Mouse (Mus musculus) right cerebral cortex, postnatal 14 days (tissue): ENCODE results near the gene Abcc4.
"Not testable (repeated sequence)": the region's sequence is repeated elsewhere in the genome, so short reads cannot be mapped to it uniquely, and the experiment has no call there.

Experiments
- DNase-seq: peaks from one replicate; pipeline ENCODE4 v3.0.0; 2022

Abcc4 gene

GRCm38 (mm10) chr14:118572688-118573245 is 133.3 kb downstream of the Abcc4 start:
- no peak for DNase-seq

DNA sequence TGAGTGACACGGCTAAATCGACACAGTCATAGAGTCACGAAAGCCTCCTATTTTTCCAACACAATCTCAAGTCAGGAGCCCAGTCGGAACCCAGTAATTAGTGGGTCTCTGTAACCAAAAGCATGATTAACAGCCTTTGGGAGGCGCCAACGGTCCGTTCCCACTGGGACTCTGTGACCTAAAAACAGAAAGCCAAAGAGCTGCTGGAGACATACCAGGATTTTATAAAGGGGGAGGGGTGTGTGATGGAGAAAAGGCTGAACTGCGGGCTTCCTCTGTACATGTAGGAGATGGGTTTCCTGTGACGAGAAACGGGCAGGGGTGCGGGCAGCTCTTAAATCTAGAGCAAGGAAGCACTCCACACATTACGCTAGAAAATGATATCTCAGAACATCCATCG is 136.4 kb downstream of the Abcc4 start:
- no peak for DNase-seq

DNA sequence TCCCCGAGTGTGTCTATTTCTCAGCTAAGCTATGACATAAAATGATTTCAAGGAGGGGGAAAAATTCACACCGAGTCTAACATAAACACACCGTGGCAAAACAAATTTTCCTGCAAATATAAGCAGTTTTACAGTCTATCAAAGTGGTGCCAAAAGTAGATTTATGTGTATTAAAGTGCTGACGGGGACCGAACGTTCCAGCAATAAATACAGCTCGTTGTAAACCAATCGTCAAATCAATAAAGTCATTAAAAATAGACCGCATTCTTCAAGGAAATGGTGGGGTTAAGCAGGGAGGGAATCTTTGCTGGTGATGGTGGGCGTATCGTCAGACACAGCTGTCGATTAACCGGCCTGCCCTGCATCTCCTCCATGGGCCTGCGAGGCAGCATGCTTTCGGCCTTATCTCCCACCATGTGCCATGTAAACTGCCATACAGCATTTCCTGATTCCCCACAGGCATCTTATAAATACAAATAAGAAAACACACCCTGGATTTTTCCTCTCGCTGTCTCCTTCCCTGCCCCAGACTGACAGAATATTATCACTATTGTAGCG is 137.8 kb downstream of the Abcc4 start:
- DNase-seq: no peak

GRCm38 (mm10) chr14:118566809-118567208 is 139.2 kb downstream of the Abcc4 start:
- DNase-seq: no peak

GRCm38 (mm10) chr14:118566214-118566688 is 139.8 kb downstream of the Abcc4 start:
- peak; percentile 46 for DNase-seq

GRCm38 (mm10) chr14:118565696-118566095 is 140.3 kb downstream of the Abcc4 start:
- no peak for DNase-seq

- DNase-seq: no peak
These were observed 142.4 kb downstream of the Abcc4 start for GRCm38 (mm10) chr14:118563570-118563969.

DNA sequence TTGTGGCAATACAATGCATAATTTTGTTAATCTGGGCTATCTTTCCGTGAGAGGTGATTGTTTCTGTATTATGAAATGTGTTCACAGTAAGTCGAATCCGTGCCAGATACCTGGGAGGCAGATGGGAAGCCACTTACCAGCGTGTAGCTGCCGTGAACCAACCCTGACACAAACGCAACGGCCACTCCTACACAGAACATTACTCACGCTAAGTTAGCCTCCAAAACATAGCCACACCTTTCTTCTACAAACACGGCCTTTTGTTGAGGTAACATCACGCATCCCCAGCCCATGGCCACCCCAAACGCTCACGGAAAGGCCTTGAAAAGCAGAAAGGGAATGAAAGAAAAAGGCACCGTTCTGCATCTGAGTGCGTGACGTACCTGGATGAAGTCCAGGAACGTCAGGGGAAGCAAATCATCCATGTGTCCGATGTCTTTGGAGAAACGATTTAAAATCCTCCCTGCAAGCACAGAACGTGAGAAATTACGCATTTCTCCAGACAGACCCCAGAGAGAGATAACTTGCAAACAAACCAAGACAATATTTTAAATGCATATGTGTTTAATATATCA is 153.0 kb downstream of the Abcc4 start:
- no peak for DNase-seq

- no peak for DNase-seq
These were observed 153.6 kb downstream of the Abcc4 start for GRCm38 (mm10) chr14:118552390-118552789.

- peak; percentile 12 for DNase-seq
These were observed 154.2 kb downstream of the Abcc4 start for GRCm38 (mm10) chr14:118551725-118552285.

DNA sequence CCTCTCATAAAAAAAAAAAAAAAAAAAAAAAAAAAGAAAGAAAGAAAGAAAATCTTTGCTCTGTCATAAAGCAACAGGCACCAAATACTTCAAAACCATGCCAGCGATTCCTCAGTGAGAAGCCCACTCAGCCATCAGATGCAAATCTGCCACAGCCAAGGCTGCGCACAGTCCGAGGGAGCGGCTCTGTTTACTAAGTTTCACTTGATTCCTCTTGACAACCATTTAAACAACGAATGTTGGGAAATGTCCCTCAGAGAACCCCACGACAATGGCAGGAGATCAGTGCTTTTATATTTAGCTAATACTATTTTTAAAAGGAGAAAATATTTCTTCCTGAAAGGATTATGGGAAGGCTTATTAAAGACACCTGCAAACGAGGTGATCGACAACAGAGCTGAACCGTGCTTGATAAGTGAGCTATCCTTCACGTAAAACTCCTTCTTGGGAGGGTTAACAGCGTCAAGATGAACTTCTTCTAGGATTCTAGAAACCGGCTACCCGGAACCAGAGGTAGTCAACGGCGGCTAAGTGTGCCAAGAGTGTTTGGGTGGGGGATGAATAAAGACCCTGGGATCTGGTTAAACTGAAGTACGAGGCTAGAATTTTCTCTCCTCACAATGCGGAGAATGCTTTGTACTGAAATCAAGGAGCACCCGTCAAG is 154.8 kb downstream of the Abcc4 start:
- no peak for DNase-seq

DNA sequence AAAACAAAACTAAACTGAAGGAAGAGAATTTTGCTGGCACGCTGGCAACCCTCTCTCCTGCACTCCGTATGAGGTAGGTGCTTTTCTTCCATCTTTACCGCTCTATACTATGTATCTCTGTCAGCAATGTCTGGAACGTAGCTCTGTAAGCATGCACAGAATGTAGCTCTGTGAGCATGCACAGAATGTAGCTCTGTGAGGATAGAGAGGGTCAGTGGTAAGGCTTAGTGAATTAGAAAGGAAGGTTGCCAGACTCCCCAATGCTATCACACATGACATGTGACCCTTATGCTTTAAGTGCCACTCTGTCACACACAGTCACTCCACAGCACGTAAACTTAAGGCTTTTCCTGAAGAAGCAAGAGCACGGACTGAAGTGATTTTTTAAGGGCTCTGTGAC is 161.5 kb downstream of the Abcc4 start:
- no peak for DNase-seq

- DNase-seq: no peak
These were observed 163.1 kb downstream of the Abcc4 start for GRCm38 (mm10) chr14:118542947-118543346.

GRCm38 (mm10) chr14:118531539-118531938 is 174.5 kb downstream of the Abcc4 start:
- no peak for DNase-seq

- no peak for DNase-seq
These were observed 191.6 kb downstream of the Abcc4 start for GRCm38 (mm10) chr14:118514280-118515031.

- not testable (repeated sequence) for DNase-seq
These were observed 194.3 kb downstream of the Abcc4 start for GRCm38 (mm10) chr14:118511715-118512114.

DNA sequence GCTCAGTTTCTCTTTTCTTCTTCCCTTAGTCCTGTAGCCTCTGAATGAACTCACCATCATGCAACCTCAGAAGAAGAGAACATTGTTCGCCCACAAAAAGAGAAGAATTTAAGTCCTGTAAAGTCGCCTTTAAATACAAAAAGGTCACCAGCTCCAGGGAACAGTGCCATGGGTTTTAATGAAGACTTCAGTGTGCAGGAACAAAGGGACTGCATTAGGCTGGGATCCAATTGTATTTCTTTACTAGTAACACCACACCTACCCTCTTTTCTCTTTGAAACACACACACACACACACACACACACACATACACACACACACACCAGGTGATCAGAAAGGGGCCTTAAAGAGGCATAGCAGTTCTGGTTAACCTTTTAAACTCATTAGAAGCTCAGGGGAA is 195.2 kb downstream of the Abcc4 start:
- no peak for DNase-seq

DNA sequence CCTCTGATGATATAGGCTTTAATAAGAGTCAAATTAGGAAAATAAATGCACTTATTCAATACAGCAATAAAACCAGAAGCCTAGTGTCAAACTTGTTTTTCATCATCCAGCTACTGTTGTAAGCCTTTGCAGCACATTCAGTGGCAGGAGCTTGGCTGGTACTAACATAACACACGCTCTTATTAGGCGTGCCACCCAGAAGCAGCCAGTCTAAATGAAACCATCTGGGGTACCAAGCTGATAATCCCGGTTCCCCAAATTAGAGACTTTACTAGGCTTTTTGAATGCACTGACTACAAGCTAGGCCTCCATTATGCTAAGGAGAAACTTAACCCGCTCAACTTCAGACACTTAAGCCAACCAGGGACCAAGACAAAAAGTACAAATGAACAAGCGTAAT is 195.8 kb downstream of the Abcc4 start:
- DNase-seq: no peak

DNA sequence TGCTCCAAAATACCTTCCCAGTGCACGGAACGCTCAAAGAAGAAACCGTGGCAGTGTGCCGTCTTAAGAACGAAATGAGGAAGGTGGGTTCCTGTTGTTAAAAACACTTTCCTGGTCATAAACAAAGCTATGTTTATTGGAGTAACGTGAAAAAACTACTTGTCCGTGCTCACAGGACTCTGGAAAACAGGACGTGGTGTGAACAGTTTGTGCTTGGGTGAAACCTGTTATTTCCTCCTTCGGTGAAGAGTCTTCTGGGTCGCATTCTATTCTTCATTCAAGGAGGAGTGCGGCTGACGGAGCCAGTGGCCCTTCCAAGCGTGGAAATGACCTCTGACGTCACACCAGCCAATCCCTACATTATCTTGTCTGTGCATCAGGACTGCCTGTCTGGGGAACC is 198.2 kb downstream of the Abcc4 start:
- no peak for DNase-seq

- no peak for DNase-seq
These were observed 199.3 kb downstream of the Abcc4 start for GRCm38 (mm10) chr14:118506591-118507146.

DNA sequence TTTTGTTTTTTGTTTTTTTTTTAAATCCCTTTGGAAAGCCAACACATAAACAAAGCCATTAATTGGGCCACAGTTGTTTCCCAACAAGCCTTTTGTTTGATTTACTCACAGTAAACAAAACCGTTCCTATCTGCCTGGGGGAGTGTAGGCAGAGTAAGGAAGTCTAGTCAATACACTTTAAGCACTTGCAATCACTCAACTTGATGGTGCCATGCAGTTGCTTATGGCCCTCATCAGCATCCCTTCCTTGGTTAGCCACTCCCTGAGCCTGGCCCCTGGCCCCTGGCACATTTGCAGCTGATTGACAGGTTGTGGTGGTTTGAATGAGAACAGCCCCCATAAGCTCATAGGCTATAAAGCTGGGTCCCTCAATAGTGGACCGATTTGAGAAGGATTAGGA is 209.3 kb downstream of the Abcc4 start:
- no peak for DNase-seq

DNA sequence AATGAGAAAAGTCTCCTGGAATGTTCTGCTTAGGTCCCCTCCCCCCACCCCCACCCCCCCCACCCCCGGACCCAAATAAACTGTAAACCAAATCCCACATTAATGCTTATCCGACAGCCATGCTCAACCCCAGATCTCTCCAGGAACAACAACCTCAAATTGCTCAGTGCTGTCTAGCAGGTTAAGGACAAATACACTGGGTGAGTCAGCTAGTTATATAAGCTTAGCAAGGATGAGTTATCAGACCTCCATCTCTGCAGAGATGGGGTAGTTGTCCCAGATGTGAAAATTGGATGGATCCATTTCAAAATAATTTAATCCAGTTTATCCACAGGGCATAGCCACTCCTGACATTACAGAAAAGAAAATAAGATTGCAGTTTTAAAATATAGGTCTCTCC is 210.6 kb downstream of the Abcc4 start:
- DNase-seq: no peak

GRCm38 (mm10) chr14:118491708-118492107 is 214.3 kb downstream of the Abcc4 start:
- DNase-seq: no peak
